Mouse (Mus musculus): ENCODE data around the gene Kif6.

Gene Kif6

GRCm38 (mm10) chr17:49894471-49894870 lies 279.5 kb downstream of the Kif6 start:
- DNase-seq (ENCODE audit: extremely low spot score): no peak

GRCm38 (mm10) chr17:49898849-49899331 lies 284.0 kb downstream of the Kif6 start:
- peak; percentile 81 for DNase-seq (ENCODE audit: extremely low spot score)

- no peak for DNase-seq (ENCODE audit: extremely low spot score)
These were observed 287.7 kb downstream of the Kif6 start for GRCm38 (mm10) chr17:49902613-49903012.

- DNase-seq (ENCODE audit: extremely low spot score): no peak
These were observed 308.5 kb downstream of the Kif6 start for GRCm38 (mm10) chr17:49923429-49923828.

GRCm38 (mm10) chr17:49927611-49928010 lies 312.7 kb downstream of the Kif6 start:
- DNase-seq (ENCODE audit: extremely low spot score): no peak

GRCm38 (mm10) chr17:49933806-49934205 lies 318.9 kb downstream of the Kif6 start:
- no peak for DNase-seq (ENCODE audit: extremely low spot score)

GRCm38 (mm10) chr17:49934586-49934985 lies 319.6 kb downstream of the Kif6 start:
- no peak for DNase-seq (ENCODE audit: extremely low spot score)

- peak; percentile 79 for DNase-seq (ENCODE audit: extremely low spot score)
These were observed 320.8 kb downstream of the Kif6 start for GRCm38 (mm10) chr17:49935602-49936205.

- no peak for DNase-seq (ENCODE audit: extremely low spot score)
These were observed 321.3 kb downstream of the Kif6 start for GRCm38 (mm10) chr17:49936214-49936613.

- DNase-seq (ENCODE audit: extremely low spot score): no peak
These were observed 324.2 kb downstream of the Kif6 start for GRCm38 (mm10) chr17:49939146-49939545.

- peak; percentile 20 for DNase-seq (ENCODE audit: extremely low spot score)
These were observed 327.7 kb downstream of the Kif6 start for GRCm38 (mm10) chr17:49942674-49943073.

- DNase-seq (ENCODE audit: extremely low spot score): peak; percentile 72
These were observed 336.5 kb downstream of the Kif6 start for GRCm38 (mm10) chr17:49951491-49951855.

- peak; percentile 34 for DNase-seq (ENCODE audit: extremely low spot score)
These were observed 337.1 kb downstream of the Kif6 start for GRCm38 (mm10) chr17:49951856-49952607.

- no peak for DNase-seq (ENCODE audit: extremely low spot score)
These were observed 344.1 kb downstream of the Kif6 start for GRCm38 (mm10) chr17:49959021-49959420.
